Mouse (Mus musculus) embryonic facial prominence, embryonic 13.5 days (tissue): ENCODE measurements around the gene Edil3. TPM values are rescaled to one million over a fixed set of nuclear protein-coding genes. Genes with fewer than 3 reads are reported as not detected.

Source experiments
- ATAC-seq: fragments of 200-750 bp; cut with Nextera tagmentation; 2 replicates; pipeline ENCODE4 v1.8.0; 2017; ENCODE audit warnings: low read depth; ENCODE audit not compliant: insufficient number of reproducible peaks, insufficient read depth, low FRiP score, low TSS enrichment
- H3K27ac ChIP-seq: fragments of 300-500 bp; sonication (generic); 2 replicates; pipeline ENCODE4 v1.5.1; 2015; ENCODE audit warnings: moderate library complexity, mild to moderate bottlenecking, inconsistent platforms
- H3K27me3 ChIP-seq: fragments of 300-500 bp; sonication (generic); 2 replicates; pipeline ENCODE4 v1.6.1; 2015; ENCODE audit warnings: mild to moderate bottlenecking, inconsistent platforms
- H3K36me3 ChIP-seq: fragments of 300-500 bp; sonication (generic); 2 replicates; pipeline ENCODE4 v1.6.1; 2015; ENCODE audit warnings: mild to moderate bottlenecking, inconsistent platforms
- H3K4me1 ChIP-seq: fragments of 300-500 bp; sonication (generic); 2 replicates; pipeline ENCODE4 v1.6.1; 2015; ENCODE audit warnings: inconsistent platforms
- H3K4me2 ChIP-seq: fragments of 300-500 bp; sonication (generic); 2 replicates; pipeline ENCODE4 v1.6.1; 2015; ENCODE audit warnings: moderate library complexity, mild to moderate bottlenecking, inconsistent platforms
- H3K4me3 ChIP-seq: fragments of 300-500 bp; sonication (generic); 2 replicates; pipeline ENCODE4 v1.5.1; 2015; ENCODE audit warnings: mild to moderate bottlenecking, inconsistent platforms
- H3K9ac ChIP-seq: fragments of 300-500 bp; sonication (generic); 2 replicates; pipeline ENCODE4 v1.6.1; 2015; ENCODE audit warnings: mild to moderate bottlenecking, inconsistent platforms
- H3K9me3 ChIP-seq: fragments of 300-500 bp; sonication (generic); 2 replicates; pipeline ENCODE4 v1.6.1; 2016; ENCODE audit warnings: inconsistent platforms
- WGBS: fragments of 180-500 bp; shearing (Covaris S2); methylation state at CpG from one replicate; pipeline ENCODE4 v1.1.7; 2015; ENCODE audit warnings: mixed read lengths; 5-methylcytosine and 5-hydroxymethylcytosine counted together
- polyA plus RNA-seq: library from polyadenylated mRNA; unstranded; fragments of >200 nt; fragmentation: Nextera tagmentation; extraction: Ambion mirVana; gene quantifications from 2 replicates; pipeline ENCODE4 v1.2.1, GENCODE M21; 2015

The Edil3 gene
- polyA plus RNA-seq = 20.1 and 24.6 TPM in 2 replicates

GRCm38 (mm10) chr13:88821440-88822331 is at the start of gene Edil3:
Edil3 (plus strand) TSS chr13:88821472.
- no peaks in the 10 kb centered on the region for H3K9me3 ChIP-seq
- peak within 1 kb of the TSS; percentile 18; the same call in 1 of the 2 replicates for H3K27ac ChIP-seq
- peaks cover 8% of the 10 kb centered on the region for H3K4me1 ChIP-seq
- WGBS = under 1% methylated on average over 45 of the region's 60 CpGs
- peak within 1 kb of the TSS; percentile 83 for H3K9ac ChIP-seq
- no peaks in the 10 kb centered on the region for H3K36me3 ChIP-seq
- no peaks in the 10 kb centered on the region for H3K27me3 ChIP-seq
- peak within 1 kb of the TSS; percentile 90 for H3K4me2 ChIP-seq
- ATAC-seq = peak; percentile 84
- H3K4me3 ChIP-seq = peak within 1 kb of the TSS; percentile 69

- H3K9ac ChIP-seq = no peak overlapping the region
- no peaks in the 10 kb centered on the region for H3K9me3 ChIP-seq
- 82% methylated on average over 1 of the region's 1 CpGs for WGBS
- H3K4me1 ChIP-seq = no peaks in the 10 kb centered on the region
- no peak overlapping the region for H3K27ac ChIP-seq
- H3K4me2 ChIP-seq = no peak overlapping the region
- ATAC-seq = no peak
- H3K4me3 ChIP-seq = no peak overlapping the region
- H3K36me3 ChIP-seq = no peaks in the 10 kb centered on the region
- H3K27me3 ChIP-seq = no peaks in the 10 kb centered on the region
Measured at GRCm38 (mm10) chr13:88799186-88799585, 22.1 kb upstream of the Edil3 start.

- Histone ChIP-seq H3K4me2 (no peak overlapping the region), H3K4me3 (no peak overlapping the region), H3K27ac (no peak overlapping the region), H3K36me3 (no peaks in the 10 kb centered on the region), H3K9me3 (no peaks in the 10 kb centered on the region), H3K9ac (no peak overlapping the region), H3K4me1 (no peaks in the 10 kb centered on the region; the same call in 1 of the 2 replicates), H3K27me3 (no peaks in the 10 kb centered on the region)
- no peak for ATAC-seq
- WGBS = 85% methylated on average over 1 of the region's 1 CpGs
Measured at GRCm38 (mm10) chr13:88801006-88801405, 20.3 kb upstream of the Edil3 start.

DNA sequence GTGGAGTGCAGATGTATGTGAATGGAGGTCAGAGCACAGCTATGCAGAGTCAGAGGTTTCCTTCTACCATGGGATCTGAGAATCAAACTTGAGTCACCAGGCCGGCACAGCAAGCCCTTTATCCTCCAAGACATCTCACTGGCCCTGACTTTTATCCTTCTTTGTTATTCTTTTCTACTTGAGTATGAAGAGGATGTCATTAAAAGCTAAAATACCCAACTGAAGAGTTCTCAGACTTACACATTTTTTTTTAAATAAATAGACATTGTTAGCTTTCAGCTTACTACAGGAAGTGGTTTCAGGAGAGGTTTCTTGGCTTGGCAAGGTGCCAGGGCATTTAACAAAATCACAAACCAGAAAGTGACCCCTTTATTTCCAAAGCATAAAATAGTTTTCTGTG is 15.4 kb upstream of the Edil3 start:
- no peak overlapping the region for H3K4me3 ChIP-seq
- no peaks in the 10 kb centered on the region; the same call in 1 of the 2 replicates for H3K4me1 ChIP-seq
- no peak overlapping the region for H3K9ac ChIP-seq
- no peaks in the 10 kb centered on the region for H3K36me3 ChIP-seq
- no peak overlapping the region for H3K4me2 ChIP-seq
- WGBS = 45% methylated on average over 1 of the region's 1 CpGs
- no peak for ATAC-seq
- H3K27me3 ChIP-seq = no peaks in the 10 kb centered on the region
- H3K27ac ChIP-seq = no peak overlapping the region
- H3K9me3 ChIP-seq = no peaks in the 10 kb centered on the region

GRCm38 (mm10) chr13:88806269-88806668 is 15.0 kb upstream of the Edil3 start:
- Histone ChIP-seq H3K4me2 (no peak overlapping the region), H3K9ac (no peak overlapping the region), H3K4me3 (no peak overlapping the region), H3K9me3 (no peaks in the 10 kb centered on the region), H3K27ac (no peak overlapping the region), H3K36me3 (no peaks in the 10 kb centered on the region), H3K4me1 (no peaks in the 10 kb centered on the region; the same call in 1 of the 2 replicates), H3K27me3 (no peaks in the 10 kb centered on the region)
- ATAC-seq = no peak
- WGBS = 83% methylated on average over 3 of the region's 3 CpGs

GRCm38 (mm10) chr13:88810097-88810496 is 11.2 kb upstream of the Edil3 start:
- H3K4me2 ChIP-seq = no peak overlapping the region

GRCm38 (mm10) chr13:88820686-88821308 is 475 bp upstream of the Edil3 start:
- Histone ChIP-seq H3K4me1 (peaks cover 8% of the 10 kb centered on the region), H3K27ac (peak overlapping the region; percentile 18; the same call in 1 of the 2 replicates), H3K9me3 (no peaks in the 10 kb centered on the region), H3K4me2 (peak overlapping the region; percentile 90), H3K4me3 (peak overlapping the region; percentile 69), H3K36me3 (no peaks in the 10 kb centered on the region), H3K27me3 (no peaks in the 10 kb centered on the region), H3K9ac (no peak overlapping the region)
- ATAC-seq = no peak
- 12% methylated on average over 5 of the region's 5 CpGs for WGBS

More at GRCm38 (mm10) chr13:88810097-88810496, 11.2 kb upstream of the Edil3 start:
- Histone ChIP-seq H3K9me3 (no peaks in the 10 kb centered on the region), H3K27me3 (no peaks in the 10 kb centered on the region), H3K4me3 (no peak overlapping the region), H3K4me1 (no peaks in the 10 kb centered on the region; the same call in 1 of the 2 replicates), H3K27ac (no peak overlapping the region), H3K36me3 (no peaks in the 10 kb centered on the region), H3K9ac (no peak overlapping the region)
- WGBS = 78% methylated on average over 1 of the region's 1 CpGs
- no peak for ATAC-seq

DNA sequence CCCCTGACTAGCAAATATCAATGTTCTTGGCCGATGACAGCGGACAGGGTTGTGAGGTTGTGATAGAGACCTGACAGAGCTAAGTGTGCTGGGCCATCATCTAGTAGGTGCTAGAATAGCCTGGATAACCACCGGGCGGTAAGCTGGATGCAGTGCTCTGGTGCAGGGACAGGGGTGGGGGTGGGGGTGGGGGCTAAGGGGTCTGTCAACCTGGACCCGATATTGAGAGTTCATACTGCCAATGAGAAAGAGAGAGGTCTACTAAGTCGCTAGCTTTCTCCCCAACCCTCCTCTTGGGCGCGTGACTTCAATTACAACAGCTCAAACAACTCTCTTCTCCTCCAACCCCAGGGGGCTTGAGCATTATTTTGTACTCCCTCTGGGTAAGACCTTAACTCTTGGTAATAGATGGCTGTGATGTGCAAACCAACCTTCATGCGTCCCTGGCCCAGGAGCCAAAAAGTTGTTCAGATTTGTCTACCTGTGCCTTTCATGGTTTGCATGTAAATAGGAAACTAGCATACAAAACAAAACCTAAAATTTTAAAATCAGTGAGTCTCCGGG is 1.1 kb downstream of the Edil3 start:
- 6% methylated on average over 10 of the region's 10 CpGs for WGBS
- Histone ChIP-seq H3K9me3 (no peaks in the 10 kb centered on the region), H3K4me1 (peaks cover 8% of the 10 kb centered on the region), H3K27ac (no peak overlapping the region), H3K4me2 (peak overlapping the region; percentile 90), H3K36me3 (no peaks in the 10 kb centered on the region), H3K27me3 (no peaks in the 10 kb centered on the region), H3K4me3 (peak overlapping the region; percentile 69), H3K9ac (peak overlapping the region; percentile 83)
- 0 out of 2 replicates have a peak, but pooled peaks have one; percentile 22 for ATAC-seq

GRCm38 (mm10) chr13:88822976-88823521 is 1.8 kb downstream of the Edil3 start:
- Histone ChIP-seq H3K4me3 (peak overlapping the region; percentile 69), H3K9ac (peak overlapping the region; percentile 83; the same call in 1 of the 2 replicates), H3K4me1 (peaks cover 8% of the 10 kb centered on the region), H3K4me2 (peak overlapping the region; percentile 90), H3K27ac (no peak overlapping the region), H3K9me3 (no peaks in the 10 kb centered on the region), H3K36me3 (no peaks in the 10 kb centered on the region), H3K27me3 (no peaks in the 10 kb centered on the region)
- ATAC-seq = no peak
- 13% methylated on average over 10 of the region's 10 CpGs for WGBS

DNA sequence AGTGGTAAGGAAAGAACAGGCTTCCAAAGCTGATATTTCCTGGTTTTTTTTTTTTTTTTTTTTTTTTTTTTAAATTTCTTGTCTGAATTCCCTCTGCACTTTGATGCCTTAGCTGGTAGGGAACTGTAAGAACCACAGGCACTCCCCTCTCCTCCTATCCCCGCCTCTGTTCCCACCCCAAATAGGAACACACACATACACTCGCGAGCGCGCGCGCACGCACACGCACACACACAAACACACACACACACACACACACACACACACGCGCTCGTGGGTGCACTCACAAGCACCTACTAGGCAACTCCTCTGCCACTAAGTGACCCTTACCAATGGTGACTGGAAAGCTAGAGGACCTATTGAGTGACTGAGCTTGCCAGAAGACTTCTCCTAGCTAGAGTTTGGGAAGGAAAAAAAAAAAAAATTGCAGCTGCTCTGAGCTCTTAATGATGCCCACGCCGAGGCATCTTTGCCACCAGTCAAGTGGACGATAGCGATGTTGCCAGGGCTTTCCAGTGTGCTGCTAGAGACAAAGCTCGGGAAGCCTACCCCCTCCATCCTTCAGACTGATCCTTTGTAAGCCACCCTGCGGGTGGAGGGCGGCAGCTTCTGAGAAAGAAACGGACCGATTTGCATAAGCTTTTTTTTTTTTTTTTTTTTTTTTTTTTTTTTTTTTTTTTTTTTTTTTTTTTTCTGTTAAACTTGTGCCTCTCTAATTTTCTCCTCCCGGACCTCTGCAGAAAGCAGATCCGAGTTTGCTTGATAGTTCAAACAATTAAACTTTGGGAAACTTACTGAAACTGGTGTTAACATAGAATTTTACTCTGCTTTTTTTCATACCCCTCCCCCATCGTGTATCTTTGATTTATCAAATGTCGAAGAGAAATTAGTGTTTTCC is 2.5 kb downstream of the Edil3 start:
- ATAC-seq = no peak
- WGBS = 1% methylated on average over 25 of the region's 25 CpGs
- H3K36me3 ChIP-seq = no peaks in the 10 kb centered on the region

More for the DNA sequence above, 2.5 kb downstream of the Edil3 start:
- H3K4me2 ChIP-seq = peak overlapping the region; percentile 90
- H3K4me3 ChIP-seq = peak overlapping the region; percentile 69
- peaks cover 8% of the 10 kb centered on the region for H3K4me1 ChIP-seq
- H3K9ac ChIP-seq = peak overlapping the region; percentile 68
- peak overlapping the region; percentile 28; the same call in 1 of the 2 replicates for H3K27ac ChIP-seq
- H3K9me3 ChIP-seq = no peaks in the 10 kb centered on the region
- H3K27me3 ChIP-seq = no peaks in the 10 kb centered on the region
